Mouse (Mus musculus) heart, embryonic 14.5 days (tissue): ENCODE results near the gene Cdk17. TPM values are rescaled to one million over a fixed set of nuclear protein-coding genes. Genes with fewer than 3 reads are reported as not detected.
A peak's percentile ranks its signal among the peaks of the same experiment; 100 is the strongest.

ENCODE experiments used
- ATAC-seq: fragments of 200-750 bp; cut with Nextera tagmentation; 2 replicates; pipeline ENCODE4 v1.8.0; 2017; ENCODE audit warnings: low read depth, moderate TSS enrichment; ENCODE audit not compliant: insufficient number of reproducible peaks, insufficient read depth, low FRiP score
- H3K27ac ChIP-seq, 2 experiments: fragments of 200-500 bp in 1 of 2; fragments of 300-500 bp in 1 of 2; sonication (generic) in 1 of 2; replicated peaks in 1 of 2; 2 replicates each; pipeline ENCODE4 v1.5.1; 2012 to 2014; ENCODE audit warnings: low read depth in 2 of 2, low read length in 2 of 2, control low read depth in 1 of 2, mild to moderate bottlenecking in 1 of 2, mixed read lengths in 1 of 2; ENCODE audit not compliant: control insufficient read depth in 1 of 2, insufficient read depth in 1 of 2
- H3K27me3 ChIP-seq: fragments of 300-500 bp; sonication (generic); 2 replicates; pipeline ENCODE4 v1.6.1; 2014; ENCODE audit warnings: mild to moderate bottlenecking, low read length, control low read depth; ENCODE audit not compliant: control insufficient read depth, insufficient read depth
- H3K36me3 ChIP-seq: fragments of 300-500 bp; sonication (generic); 2 replicates; pipeline ENCODE4 v1.6.1; 2014; ENCODE audit warnings: mild to moderate bottlenecking, control low read depth, low read length, mixed read lengths; ENCODE audit not compliant: control insufficient read depth, insufficient read depth
- H3K4me1 ChIP-seq, 2 experiments: fragments of 200-500 bp in 1 of 2; fragments of 300-500 bp in 1 of 2; sonication (generic) in 1 of 2; 2 replicates each; pipeline ENCODE4 v1.6.1; 2012 to 2014; ENCODE audit warnings: low read length in 2 of 2, control low read depth in 1 of 2, mixed read lengths in 1 of 2; ENCODE audit not compliant: control insufficient read depth in 2 of 2, insufficient read depth in 2 of 2
- H3K4me2 ChIP-seq: fragments of 300-500 bp; sonication (generic); 2 replicates; pipeline ENCODE4 v1.6.1; 2014; ENCODE audit warnings: mild to moderate bottlenecking, low read length
- H3K4me3 ChIP-seq, 2 experiments: fragments of 200-500 bp in 1 of 2; fragments of 300-500 bp in 1 of 2; sonication (generic) in 1 of 2; 2 replicates each; pipeline ENCODE4 v1.5.1; 2012 to 2014; ENCODE audit warnings: low read length in 2 of 2, mild to moderate bottlenecking in 2 of 2, control low read depth in 1 of 2, low read depth in 1 of 2, moderate library complexity in 1 of 2; ENCODE audit not compliant: control insufficient read depth in 1 of 2, insufficient read depth in 1 of 2
- H3K9ac ChIP-seq: fragments of 300-500 bp; sonication (generic); 2 replicates; pipeline ENCODE4 v1.6.1; 2014; ENCODE audit warnings: mild to moderate bottlenecking, low read length
- H3K9me3 ChIP-seq: fragments of 300-500 bp; sonication (generic); 2 replicates; pipeline ENCODE4 v1.6.1; 2016; ENCODE audit warnings: low read length, control low read depth; ENCODE audit not compliant: control insufficient read depth
- WGBS: fragments of 180-500 bp; shearing (Covaris S2); extraction: QIAGEN DNeasy Blood & Tissue Kit; methylation state at CpG from one replicate; pipeline ENCODE4 v1.1.7; 2014; 5-methylcytosine and 5-hydroxymethylcytosine counted together
- polyA plus RNA-seq: library from polyadenylated mRNA; unstranded; fragments of >200 nt; fragmentation: Nextera tagmentation; extraction: Ambion mirVana; gene quantifications from 2 replicates; pipeline ENCODE4 v1.2.1, GENCODE M21; 2014

Cdk17 gene
- polyA plus RNA-seq, 1 experiment from 2014 or later, result 27.1 TPM

GRCm38 (mm10) chr10:93129904-93130455 is 30.7 kb upstream of the Cdk17 start:
- no peaks in the 10 kb centered on the region for H3K36me3 ChIP-seq
- H3K9me3 ChIP-seq, result no peaks in the 10 kb centered on the region
- H3K27me3 ChIP-seq, result no peaks in the 10 kb centered on the region
- H3K4me3 ChIP-seq, result no peak overlapping the region
- no peak overlapping the region for H3K27ac ChIP-seq
- no peak for ATAC-seq
- no peaks in the 10 kb centered on the region for H3K4me1 ChIP-seq
- WGBS, result 74% methylated on average over 9 of the region's 9 CpGs
- H3K9ac ChIP-seq, result no peak overlapping the region
- H3K4me2 ChIP-seq, result no peak overlapping the region

GRCm38 (mm10) chr10:93130456-93130940 is 30.2 kb upstream of the Cdk17 start:
- Histone ChIP-seq H3K4me1 (no peaks in the 10 kb centered on the region), H3K4me2 (no peak overlapping the region), H3K27ac (no peak overlapping the region), H3K36me3 (no peaks in the 10 kb centered on the region), H3K9me3 (no peaks in the 10 kb centered on the region), H3K9ac (no peak overlapping the region), H3K4me3 (no peak overlapping the region), H3K27me3 (no peaks in the 10 kb centered on the region)
- no peak for ATAC-seq
- WGBS, result 73% methylated on average over 10 of the region's 10 CpGs

GRCm38 (mm10) chr10:93131865-93132566 is 28.7 kb upstream of the Cdk17 start:
- no peaks in the 10 kb centered on the region for H3K27me3 ChIP-seq
- no peak for ATAC-seq
- H3K27ac ChIP-seq, result no peak overlapping the region
- no peaks in the 10 kb centered on the region for H3K36me3 ChIP-seq
- H3K4me3 ChIP-seq, result no peak overlapping the region
- H3K9ac ChIP-seq, result no peak overlapping the region
- no peaks in the 10 kb centered on the region for H3K4me1 ChIP-seq
- H3K4me2 ChIP-seq, result no peak overlapping the region
- WGBS, result 82% methylated on average over 9 of the region's 9 CpGs
- no peaks in the 10 kb centered on the region for H3K9me3 ChIP-seq

GRCm38 (mm10) chr10:93138730-93139129 is 21.9 kb upstream of the Cdk17 start:
- no peak overlapping the region for H3K27ac ChIP-seq
- H3K4me2 ChIP-seq, result no peak overlapping the region
- no peaks in the 10 kb centered on the region for H3K36me3 ChIP-seq
- peaks cover 2 to 9% of the 10 kb centered on the region in 2 experiments; a peak in 3 of 4 replicates for H3K4me1 ChIP-seq
- 77% methylated on average over 3 of the region's 3 CpGs for WGBS
- H3K4me3 ChIP-seq, result no peak overlapping the region
- H3K9me3 ChIP-seq, result no peaks in the 10 kb centered on the region
- ATAC-seq, result no peak
- no peaks in the 10 kb centered on the region for H3K27me3 ChIP-seq
- no peak overlapping the region for H3K9ac ChIP-seq

GRCm38 (mm10) chr10:93140778-93141177 is 19.9 kb upstream of the Cdk17 start:
- no peak overlapping the region for H3K9ac ChIP-seq
- H3K4me1 ChIP-seq, result peaks cover 3 to 11% of the 10 kb centered on the region in 2 experiments; a peak in 3 of 4 replicates
- ATAC-seq, result no peak
- no peak overlapping the region for H3K27ac ChIP-seq
- no peaks in the 10 kb centered on the region for H3K36me3 ChIP-seq
- no peak overlapping the region for H3K4me3 ChIP-seq
- no peak overlapping the region for H3K4me2 ChIP-seq
- 55% methylated on average over 4 of the region's 4 CpGs for WGBS
- H3K9me3 ChIP-seq, result no peaks in the 10 kb centered on the region
- no peaks in the 10 kb centered on the region for H3K27me3 ChIP-seq

- Histone ChIP-seq H3K9ac (no peak overlapping the region), H3K27ac (no peak overlapping the region), H3K36me3 (no peaks in the 10 kb centered on the region), H3K4me3 (peak overlapping the region; percentile 18 to 29; a peak in 3 of 4 replicates), H3K27me3 (no peaks in the 10 kb centered on the region), H3K4me2 (peak overlapping the region; percentile 65), H3K4me1 (peaks cover 3 to 11% of the 10 kb centered on the region in 2 experiments; a peak in 3 of 4 replicates), H3K9me3 (no peaks in the 10 kb centered on the region)
- ATAC-seq, result no peak
- 25% methylated on average over 8 of the region's 8 CpGs for WGBS
Measured at GRCm38 (mm10) chr10:93142600-93143284, 17.9 kb upstream of the Cdk17 start.

GRCm38 (mm10) chr10:93143285-93143985 is 17.2 kb upstream of the Cdk17 start:
- Histone ChIP-seq H3K4me1 (peaks cover 3 to 11% of the 10 kb centered on the region in 2 experiments; a peak in 3 of 4 replicates), H3K9me3 (no peaks in the 10 kb centered on the region), H3K36me3 (no peaks in the 10 kb centered on the region), H3K9ac (0 out of 2 replicates have a peak overlapping the region, but pooled peaks have one; percentile 3), H3K27me3 (no peaks in the 10 kb centered on the region), H3K4me3 (peak overlapping the region; percentile 18 to 29; a peak in 3 of 4 replicates), H3K4me2 (peak overlapping the region; percentile 65), H3K27ac (peak overlapping the region; percentile 14 to 42)
- peak; percentile 39; the same call in 1 of the 2 replicates for ATAC-seq
- WGBS, result 18% methylated on average over 18 of the region's 18 CpGs
